Mouse (Mus musculus): ENCODE results near the gene Olfr816.
"Not testable (repeated sequence)": the region's sequence is repeated elsewhere in the genome, so short reads cannot be mapped to it uniquely, and the experiment has no call there.

The Olfr816 gene

GRCm38 (mm10) chr10:129915497-129915896 is at the start of gene Olfr816:
Gene Olfr816 (minus strand): TSS chr10:129915597.
- DNase-seq = no peak

- DNase-seq = no peak
Observed at GRCm38 (mm10) chr10:129949000-129949399, 33.6 kb upstream of the Olfr816 start, which contains the start of gene Olfr818. Gene Olfr818 (minus strand): TSS chr10:129949100.

- not testable (repeated sequence) for DNase-seq
Observed at GRCm38 (mm10) chr10:129905767-129906166, 9.6 kb downstream of the Olfr816 start, which contains the start of gene Olfr815. Gene Olfr815 (minus strand): TSS chr10:129905867.

GRCm38 (mm10) chr10:129885934-129886333 is 29.5 kb downstream of the Olfr816 start:
- no peak for DNase-seq

- not testable (repeated sequence) for DNase-seq
Observed at GRCm38 (mm10) chr10:129885496-129885895, 29.9 kb downstream of the Olfr816 start.

- DNase-seq = not testable (repeated sequence)
Observed at GRCm38 (mm10) chr10:129879751-129880150, 35.6 kb downstream of the Olfr816 start, which contains the start of gene Olfr814. Gene Olfr814 (minus strand): TSS chr10:129879851.

Measured in kidney, postnatal 14 days (tissue).